Mouse (Mus musculus): ENCODE measurements around the gene Tmem135.
A peak's percentile ranks its signal among the peaks of the same experiment; 100 is the strongest.

The Tmem135 gene

GRCm38 (mm10) chr7:89183928-89184327 lies 220.1 kb downstream of the Tmem135 start:
- no peak for DNase-seq (ENCODE audit: extremely low spot score, low spot score)

- no peak for DNase-seq (ENCODE audit: extremely low spot score, low spot score)
Observed at GRCm38 (mm10) chr7:89182943-89183342, 221.1 kb downstream of the Tmem135 start.

GRCm38 (mm10) chr7:89181285-89181684 lies 222.7 kb downstream of the Tmem135 start:
- DNase-seq (ENCODE audit: extremely low spot score, low spot score): no peak

DNA sequence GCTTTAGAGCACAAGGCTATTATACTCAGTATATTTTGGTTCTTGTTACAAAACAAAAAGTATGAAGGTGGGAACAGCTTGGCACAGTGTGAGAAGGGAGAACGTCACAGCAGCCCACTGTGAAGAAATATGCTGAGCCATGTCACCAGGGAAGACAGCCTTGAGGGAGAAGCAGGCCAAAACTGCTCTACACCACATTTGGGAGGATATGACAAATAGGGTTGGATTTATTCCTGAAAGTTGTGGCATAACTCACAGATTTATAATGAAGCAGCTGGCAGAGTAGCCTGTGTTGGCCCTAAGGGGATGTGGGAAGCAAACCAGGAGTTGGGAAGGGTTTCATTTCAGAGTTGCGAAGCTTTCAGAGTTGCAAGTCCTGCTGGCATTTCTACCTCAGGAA lies 225.4 kb downstream of the Tmem135 start:
- no peak for DNase-seq (ENCODE audit: extremely low spot score, low spot score)

- no peak for DNase-seq (ENCODE audit: extremely low spot score, low spot score)
Observed at GRCm38 (mm10) chr7:89177926-89178325, 226.1 kb downstream of the Tmem135 start.

DNA sequence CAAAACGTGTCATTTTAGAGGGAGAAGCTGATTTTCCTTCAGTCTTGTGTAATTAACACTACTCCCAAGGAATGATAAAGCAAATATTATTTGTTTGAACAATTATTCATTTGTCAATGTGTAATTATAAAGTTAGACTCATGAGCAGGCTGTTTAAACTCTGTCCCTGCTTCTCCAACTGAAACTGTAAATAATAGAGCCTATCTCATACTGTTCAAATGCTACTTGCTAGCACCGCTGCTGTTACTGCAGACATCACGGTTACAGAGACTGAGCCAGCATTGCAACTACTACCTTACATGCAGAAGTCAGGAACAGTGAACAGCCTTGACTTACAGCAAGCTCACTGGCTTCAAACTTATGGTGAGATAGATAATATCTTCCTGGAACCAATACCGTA lies 229.6 kb downstream of the Tmem135 start:
- no peak for DNase-seq (ENCODE audit: extremely low spot score, low spot score)

DNA sequence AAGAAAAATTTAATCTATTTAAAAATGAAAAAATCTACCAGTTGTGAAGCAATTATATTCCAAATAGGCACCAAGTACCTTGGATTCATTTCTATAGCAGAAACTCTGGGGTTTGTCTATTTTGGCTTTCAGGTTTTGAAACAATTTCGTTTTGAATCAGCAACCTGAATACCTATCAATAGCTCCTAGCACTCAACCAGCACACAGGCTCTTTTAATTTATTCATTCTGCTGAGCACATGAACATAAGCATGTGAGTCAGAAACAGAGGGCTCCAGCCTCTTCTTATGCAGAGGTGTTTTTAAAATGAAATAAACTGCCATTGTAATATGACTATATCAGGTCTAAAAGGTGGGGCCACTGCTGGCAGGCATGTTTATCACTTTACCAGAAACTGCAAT lies 231.0 kb downstream of the Tmem135 start:
- DNase-seq (ENCODE audit: extremely low spot score, low spot score): no peak

DNA sequence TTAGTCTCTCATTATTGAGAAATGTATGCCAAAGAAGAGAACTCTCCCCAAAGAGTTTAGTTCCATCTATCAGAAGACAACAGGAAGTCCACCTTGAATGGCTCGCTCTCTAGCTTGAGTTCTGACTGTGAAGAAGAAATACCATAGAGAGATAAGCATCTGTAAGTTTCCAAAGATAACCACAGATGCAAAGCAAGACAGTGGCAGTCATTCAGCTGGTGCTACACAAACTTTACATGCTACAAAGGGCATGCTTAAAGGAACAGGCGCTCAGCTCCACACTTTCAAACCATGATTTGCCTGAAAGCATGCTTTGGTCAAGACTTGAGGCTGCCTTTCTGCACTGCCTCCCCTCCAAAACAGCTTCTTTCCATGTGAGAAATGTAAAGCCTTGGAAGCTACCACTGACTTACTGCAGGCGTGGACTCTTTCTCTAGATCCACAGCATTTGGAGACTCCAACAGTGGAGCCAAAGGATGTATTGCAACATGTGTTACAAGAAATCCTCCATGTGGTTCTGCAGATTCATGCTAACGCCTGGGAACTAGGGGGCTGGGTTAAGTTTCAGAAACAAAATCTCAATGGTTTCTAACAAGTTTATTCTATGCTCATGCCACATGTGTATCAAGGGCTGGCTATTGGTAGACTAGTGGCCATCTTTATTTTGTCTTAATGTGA lies 232.1 kb downstream of the Tmem135 start:
- no peak for DNase-seq (ENCODE audit: extremely low spot score, low spot score)

GRCm38 (mm10) chr7:89168606-89169005 lies 235.4 kb downstream of the Tmem135 start:
- peak; percentile 71 for DNase-seq (ENCODE audit: extremely low spot score, low spot score)

DNA sequence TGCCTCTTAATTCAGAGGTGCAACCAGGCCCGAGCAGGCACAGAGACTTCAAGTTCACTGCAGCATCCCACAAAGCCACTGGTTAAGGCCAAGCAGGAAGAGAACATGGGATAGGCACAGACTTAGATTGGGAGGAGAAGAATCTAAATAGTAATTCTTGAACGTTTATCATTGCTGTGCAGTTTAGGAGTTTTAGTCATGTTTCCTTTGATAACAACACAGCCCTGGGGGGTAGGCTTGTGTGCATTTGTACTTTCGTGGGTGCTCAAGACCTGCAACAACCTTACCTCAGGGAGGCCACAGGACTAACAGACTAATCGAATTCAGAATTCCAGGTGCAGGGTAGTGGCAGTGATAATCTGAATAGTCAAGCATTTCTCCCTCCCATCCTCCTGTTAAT lies 238.5 kb downstream of the Tmem135 start:
- no peak for DNase-seq (ENCODE audit: extremely low spot score, low spot score)

- no peak for DNase-seq (ENCODE audit: extremely low spot score, low spot score)
Observed at GRCm38 (mm10) chr7:89161610-89162378, 242.2 kb downstream of the Tmem135 start.

DNA sequence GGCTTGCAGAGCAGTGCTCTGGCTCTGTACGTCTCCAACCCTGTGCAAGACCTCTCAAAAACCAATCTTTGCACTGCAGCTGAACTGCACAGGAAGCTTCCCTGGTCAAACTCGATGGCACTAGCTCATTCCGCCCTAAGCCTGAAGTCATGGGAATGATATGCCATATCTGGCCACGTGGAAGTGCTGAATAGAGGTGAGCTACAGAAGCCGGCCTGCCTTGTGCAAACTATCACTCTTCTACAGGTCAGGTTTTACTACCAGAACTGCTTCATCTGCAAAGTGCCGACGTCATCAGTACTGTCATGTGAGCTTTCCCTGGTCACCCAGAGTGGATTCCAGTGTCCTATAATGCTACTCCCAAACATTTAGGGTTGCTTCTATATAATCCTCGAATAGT lies 246.7 kb downstream of the Tmem135 start:
- no peak for DNase-seq (ENCODE audit: extremely low spot score, low spot score)

GRCm38 (mm10) chr7:89156629-89157028 lies 247.4 kb downstream of the Tmem135 start:
- DNase-seq (ENCODE audit: extremely low spot score, low spot score): no peak

DNA sequence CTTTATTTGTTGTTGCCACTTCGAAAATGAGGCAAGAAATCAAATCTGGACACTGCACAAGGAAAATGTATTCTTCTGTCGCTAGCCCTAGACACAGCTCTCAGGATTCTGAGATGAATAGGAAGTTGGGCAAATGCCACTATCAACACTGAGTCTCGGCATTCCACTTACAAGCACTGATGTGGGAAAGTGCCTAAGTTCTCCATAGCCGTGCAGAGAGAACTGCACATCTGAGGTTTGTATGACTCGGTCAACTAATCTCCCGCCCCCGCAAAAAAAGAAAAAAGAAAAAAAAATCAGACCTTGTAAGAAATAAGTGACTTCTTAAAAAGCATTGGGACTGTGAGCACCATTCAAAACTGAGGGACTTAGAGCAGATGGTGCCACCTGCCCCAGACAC lies 248.3 kb downstream of the Tmem135 start:
- DNase-seq (ENCODE audit: extremely low spot score, low spot score): no peak

- no peak for DNase-seq (ENCODE audit: extremely low spot score, low spot score)
Observed at GRCm38 (mm10) chr7:89155223-89155622, 248.8 kb downstream of the Tmem135 start.

- no peak for DNase-seq (ENCODE audit: extremely low spot score, low spot score)
Observed at GRCm38 (mm10) chr7:89151345-89151744, 252.7 kb downstream of the Tmem135 start.

- no peak for DNase-seq (ENCODE audit: extremely low spot score, low spot score)
Observed at GRCm38 (mm10) chr7:89140640-89141300, 263.3 kb downstream of the Tmem135 start.

GRCm38 (mm10) chr7:89134884-89135511 lies 269.0 kb downstream of the Tmem135 start:
- DNase-seq (ENCODE audit: extremely low spot score, low spot score): no peak

- peak; percentile 66 for DNase-seq (ENCODE audit: extremely low spot score, low spot score)
Observed at GRCm38 (mm10) chr7:89126063-89126882, 277.7 kb downstream of the Tmem135 start.

DNA sequence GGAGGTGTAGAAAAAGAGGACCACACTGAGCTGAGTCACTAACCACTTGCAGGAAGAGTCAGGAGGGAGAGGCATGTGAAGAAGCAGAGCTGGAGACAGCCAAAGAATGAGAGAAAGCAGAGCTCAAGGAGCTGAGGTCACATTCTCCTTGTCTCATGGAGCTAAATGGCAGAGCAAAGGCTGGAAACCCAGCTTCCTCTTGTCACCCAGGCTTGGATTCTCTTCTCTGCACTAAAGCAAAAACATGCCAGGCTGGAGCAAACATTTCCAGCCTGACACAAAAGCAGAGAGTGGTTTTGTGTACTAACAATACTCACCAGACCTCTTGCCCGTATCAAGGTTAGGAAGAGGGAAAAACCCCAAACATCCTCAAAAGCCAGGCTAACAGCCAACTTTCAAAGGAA lies 287.8 kb downstream of the Tmem135 start:
- no peak for DNase-seq (ENCODE audit: extremely low spot score, low spot score)

- DNase-seq (ENCODE audit: extremely low spot score, low spot score): no peak
Observed at GRCm38 (mm10) chr7:89115633-89116032, 288.4 kb downstream of the Tmem135 start.
